Mouse (Mus musculus) stomach, postnatal 0 days (tissue): ENCODE results near the gene Dhrs9.

Experiments
- CTCF ChIP-seq: IDR thresholded peaks from 2 replicates; pipeline ENCODE4 v1.5.1; 2016; ENCODE audit warnings: antibody characterized with exemption, low read depth, mild to moderate bottlenecking, moderate library complexity
- EP300 ChIP-seq: optimal IDR thresholded peaks from 2 replicates; pipeline ENCODE3; 2016; ENCODE audit warnings: antibody characterized with exemption

DNA sequence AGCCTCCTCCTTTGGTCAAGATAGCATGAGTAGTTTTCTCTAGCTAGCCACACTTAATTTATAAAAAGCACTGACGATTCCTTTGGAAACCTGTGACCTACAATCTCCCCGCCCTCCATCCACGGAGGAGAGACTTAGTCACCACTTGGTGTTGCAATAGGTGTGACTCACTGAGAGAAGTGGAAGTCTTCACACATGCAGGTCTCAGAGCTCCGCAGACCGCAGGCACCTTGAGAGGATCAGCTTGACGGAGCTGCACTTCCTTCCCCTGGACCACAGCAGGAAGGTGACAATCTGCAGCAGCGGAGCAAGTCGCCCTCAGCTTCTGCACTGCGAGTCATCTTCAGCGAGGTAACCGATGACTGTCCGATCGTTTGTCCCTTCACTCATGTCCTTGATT is at the start of gene Dhrs9:
- TF ChIP-seq CTCF (no peak), EP300 (no peak)
